Mouse (Mus musculus): ENCODE measurements around the gene Anks1. TPM values are rescaled to one million over a fixed set of nuclear protein-coding genes. Genes with fewer than 3 reads are reported as not detected.

The Anks1 gene
- 45.2 and 52.6 TPM in 2 replicates for polyA plus RNA-seq (2012; rRNA removed)

GRCm38 (mm10) chr17:27908888-27909621 is at the start of gene Anks1:
Gene Anks1 (plus strand): TSS chr17:27909306.
- peak; percentile 91 for DNase-seq (ENCODE audit: low spot score)

GRCm38 (mm10) chr17:27865461-27865860 is 43.6 kb upstream of the Anks1 start:
- DNase-seq (ENCODE audit: low spot score) = no peak

- DNase-seq (ENCODE audit: low spot score) = no peak
These were observed 42.4 kb upstream of the Anks1 start for GRCm38 (mm10) chr17:27866737-27867136.

- DNase-seq (ENCODE audit: low spot score) = no peak
These were observed 37.3 kb upstream of the Anks1 start for GRCm38 (mm10) chr17:27871851-27872250.

- no peak for DNase-seq (ENCODE audit: low spot score)
These were observed 35.5 kb upstream of the Anks1 start for GRCm38 (mm10) chr17:27873583-27873982.

- DNase-seq (ENCODE audit: low spot score) = no peak
These were observed 34.6 kb upstream of the Anks1 start for GRCm38 (mm10) chr17:27874510-27874909.

GRCm38 (mm10) chr17:27881518-27881917 is 27.6 kb upstream of the Anks1 start:
- no peak for DNase-seq (ENCODE audit: low spot score)

- no peak for DNase-seq (ENCODE audit: low spot score)
These were observed 26.0 kb upstream of the Anks1 start for GRCm38 (mm10) chr17:27883129-27883528.

GRCm38 (mm10) chr17:27883994-27884393 is 25.1 kb upstream of the Anks1 start:
- no peak for DNase-seq (ENCODE audit: low spot score)

- DNase-seq (ENCODE audit: low spot score) = no peak
These were observed 22.5 kb upstream of the Anks1 start for GRCm38 (mm10) chr17:27886499-27887210.

- DNase-seq (ENCODE audit: low spot score) = peak; percentile 92
These were observed 1.4 kb upstream of the Anks1 start for GRCm38 (mm10) chr17:27907512-27908205.

GRCm38 (mm10) chr17:27908206-27908887 is 759 bp upstream of the Anks1 start:
- no peak for DNase-seq (ENCODE audit: low spot score)

GRCm38 (mm10) chr17:27909622-27910500 is 755 bp downstream of the Anks1 start, which contains the start of gene Taf11:
Gene Taf11 (minus strand): TSS chr17:27909844.
- no peak for DNase-seq (ENCODE audit: low spot score)

- DNase-seq (ENCODE audit: low spot score) = no peak
These were observed 2.3 kb downstream of the Anks1 start for GRCm38 (mm10) chr17:27911371-27911770.

- no peak for DNase-seq (ENCODE audit: low spot score)
These were observed 5.6 kb downstream of the Anks1 start for GRCm38 (mm10) chr17:27914742-27915141.

- no peak for DNase-seq (ENCODE audit: low spot score)
These were observed 7.3 kb downstream of the Anks1 start for GRCm38 (mm10) chr17:27916366-27916765.

GRCm38 (mm10) chr17:27920676-27921075 is 11.6 kb downstream of the Anks1 start:
- no peak for DNase-seq (ENCODE audit: low spot score)

- no peak for DNase-seq (ENCODE audit: low spot score)
These were observed 13.1 kb downstream of the Anks1 start for GRCm38 (mm10) chr17:27922174-27922712.

GRCm38 (mm10) chr17:27925054-27925453 is 15.9 kb downstream of the Anks1 start:
- DNase-seq (ENCODE audit: low spot score) = no peak

- no peak for DNase-seq (ENCODE audit: low spot score)
These were observed 16.4 kb downstream of the Anks1 start for GRCm38 (mm10) chr17:27925504-27925903.

- DNase-seq (ENCODE audit: low spot score) = no peak
These were observed 21.2 kb downstream of the Anks1 start for GRCm38 (mm10) chr17:27930291-27930690.

All from urinary bladder, adult 2 months (tissue).